ENCODE assay signal across 8 mouse cellular contexts in the genomic region with DNA sequence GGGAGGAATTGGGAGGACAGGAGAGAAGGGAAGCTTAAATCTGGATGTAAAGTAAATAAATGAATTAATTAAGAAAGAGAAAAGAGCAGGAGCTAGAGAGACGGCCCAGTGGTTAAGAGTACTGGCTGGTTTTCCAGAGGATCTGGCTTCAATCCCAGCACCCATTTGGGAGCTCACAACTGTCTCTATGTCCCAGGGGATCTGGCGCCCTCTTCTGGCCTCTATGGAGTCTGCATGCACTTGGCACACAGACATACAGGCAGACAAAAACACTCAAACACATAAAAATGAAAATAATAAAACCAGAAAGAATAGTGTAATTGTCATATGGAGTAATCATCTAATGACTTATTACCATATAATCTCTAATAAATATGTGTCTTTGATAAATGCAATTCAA. TPM values are rescaled to one million over a fixed set of nuclear protein-coding genes. Genes with fewer than 3 reads are reported as not detected.
A peak's percentile ranks its signal among the peaks of the same experiment; 100 is the strongest.
DNase-seq lines count a peak whose midpoint lies in the region.

No protein-coding gene starts in this region.

- H3K4me1 ChIP-seq in heart, embryonic 10.5 days, result no peaks in the 10 kb centered on the region

- H3K27ac ChIP-seq in heart, embryonic 10.5 days, result no peak overlapping the region

- H3K36me3 ChIP-seq in heart, embryonic 10.5 days, result no peaks in the 10 kb centered on the region

- WGBS in heart, embryonic 10.5 days, result 44% methylated on average over 2 of the region's 2 CpGs

- peak; percentile 13 to 22 for DNase-seq in frontal cortex, postnatal 36 days (ENCODE audit: low spot score in 2 of 2)
- no peak for DNase-seq in frontal cortex, postnatal 10 days (ENCODE audit: low spot score in 2 of 2)
- peak; percentile 32 for DNase-seq in right cerebral cortex, postnatal 14 days
- no peak for DNase-seq in right cerebral cortex, postnatal 25 days
- peak; percentile 45 for DNase-seq in gastrocnemius, postnatal 14 days
- peak; percentile 70 for DNase-seq in testis, postnatal 10 days (ENCODE audit: low spot score)
- no peak for DNase-seq in urinary bladder, postnatal 10 days (ENCODE audit: low spot score)
- DNase-seq in heart, embryonic 10.5 days (ENCODE audit: low spot score), result no peak

- no peaks in the 10 kb centered on the region for H3K9me3 ChIP-seq in heart, embryonic 10.5 days

- H3K27me3 ChIP-seq in heart, embryonic 10.5 days (ENCODE audit: insufficient read depth, poor library complexity, severe bottlenecking), result no peaks in the 10 kb centered on the region

- no peak overlapping the region for H3K4me3 ChIP-seq in heart, embryonic 10.5 days

- intact Hi-C loops in gastrocnemius, postnatal 14 days (cut with DNase I; ENCODE audit: low total_unique reads), result loop anchor here (5.0 kb wide), 2 partner anchors 49 to 284 kb away; no protein-coding TSS in a partner anchor

RNA-seq across cellular contexts. Expression of a gene that starts 12.0 kb away (rescaled TPM):
- 10 to 100 TPM; 12.5 to 16.1 TPM for total RNA-seq in gastrocnemius, postnatal 14 days (2021)
- polyA plus RNA-seq in heart, embryonic 10.5 days (2016; fragmentation: Nextera tagmentation; extraction: Ambion mirVana), result 22.8 and 29.8 TPM in 2 replicates

RNA-seq across cellular contexts. Expression of a gene that starts 38.2 kb away (rescaled TPM):
- total RNA-seq in gastrocnemius, postnatal 14 days (2021), result 10 to 100 TPM; 21.0 to 22.1 TPM
- 0.14 TPM in 1 of 2 replicates, not detected in the other for polyA plus RNA-seq in heart, embryonic 10.5 days (2016; fragmentation: Nextera tagmentation; extraction: Ambion mirVana)

Comparison
In these comparisons a context has a peak if more than half of its experiments do, and no peak if none do; other contexts are left out.
1. DNase-seq: peak in frontal cortex, postnatal 36 days (2 of 2), right cerebral cortex, postnatal 14 days (single experiment), gastrocnemius, postnatal 14 days (single experiment) and testis, postnatal 10 days (single experiment); none in frontal cortex, postnatal 10 days (0 of 2), right cerebral cortex, postnatal 25 days (single experiment), urinary bladder, postnatal 10 days (single experiment) and heart, embryonic 10.5 days (single experiment).